Mouse (Mus musculus) limb, embryonic 11.5 days (tissue): ENCODE data around the gene Canx. TPM values are rescaled to one million over a fixed set of nuclear protein-coding genes. Genes with fewer than 3 reads are reported as not detected.

Experiments used
- ATAC-seq: fragments of 200-750 bp; cut with Nextera tagmentation; 2 replicates; pipeline ENCODE4 v1.8.0; 2017; ENCODE audit warnings: low read depth; ENCODE audit not compliant: insufficient number of reproducible peaks, low FRiP score, low TSS enrichment
- DNase-seq: peaks from one replicate; pipeline ENCODE4 v3.0.0-alpha.2; 2015; ENCODE audit warnings: low spot score
- H3K27ac ChIP-seq: fragments of 300-500 bp; sonication (generic); replicated peaks from 2 replicates; pipeline ENCODE4 v1.5.1; 2014; ENCODE audit warnings: low read depth, mild to moderate bottlenecking, low read length
- H3K27me3 ChIP-seq: fragments of 300-500 bp; sonication (generic); 2 replicates; pipeline ENCODE4 v1.6.1; 2014; ENCODE audit warnings: mild to moderate bottlenecking, low read length, mixed read lengths; ENCODE audit not compliant: control insufficient read depth, insufficient read depth
- H3K36me3 ChIP-seq: fragments of 300-500 bp; sonication (generic); 2 replicates; pipeline ENCODE4 v1.6.1; 2014; ENCODE audit warnings: mild to moderate bottlenecking, low read length, moderate library complexity, mixed read lengths; ENCODE audit not compliant: control insufficient read depth, insufficient read depth
- H3K4me1 ChIP-seq: fragments of 300-500 bp; sonication (generic); 2 replicates; pipeline ENCODE4 v1.6.1; 2014; ENCODE audit warnings: low read length, mixed read lengths; ENCODE audit not compliant: control insufficient read depth, insufficient read depth
- H3K4me2 ChIP-seq: fragments of 300-500 bp; sonication (generic); 2 replicates; pipeline ENCODE4 v1.6.1; 2014; ENCODE audit warnings: low read depth, mild to moderate bottlenecking, moderate library complexity; ENCODE audit not compliant: severe bottlenecking
- H3K4me3 ChIP-seq: fragments of 300-500 bp; sonication (generic); 2 replicates; pipeline ENCODE4 v1.5.1; 2014; ENCODE audit warnings: low read depth, low read length
- H3K9ac ChIP-seq: fragments of 300-500 bp; sonication (generic); 2 replicates; pipeline ENCODE4 v1.6.1; 2014; ENCODE audit warnings: mild to moderate bottlenecking, low read length
- H3K9me3 ChIP-seq: fragments of 300-500 bp; sonication (generic); 2 replicates; pipeline ENCODE4 v1.6.1; 2016; ENCODE audit warnings: low read length; ENCODE audit not compliant: control insufficient read depth
- WGBS: fragments of 180-500 bp; shearing (Covaris S2); extraction: QIAGEN DNeasy Blood & Tissue Kit; methylation state at CpG from one replicate; pipeline ENCODE4 v1.1.7; 2014; 5-methylcytosine and 5-hydroxymethylcytosine counted together
- polyA plus RNA-seq: library from polyadenylated mRNA; unstranded; fragments of >200 nt; fragmentation: Nextera tagmentation; extraction: Ambion mirVana; gene quantifications from 2 replicates; pipeline ENCODE4 v1.2.1, GENCODE M21; 2014

Canx gene
- polyA plus RNA-seq, 1 experiment from 2014 or later, result 250 TPM

DNA sequence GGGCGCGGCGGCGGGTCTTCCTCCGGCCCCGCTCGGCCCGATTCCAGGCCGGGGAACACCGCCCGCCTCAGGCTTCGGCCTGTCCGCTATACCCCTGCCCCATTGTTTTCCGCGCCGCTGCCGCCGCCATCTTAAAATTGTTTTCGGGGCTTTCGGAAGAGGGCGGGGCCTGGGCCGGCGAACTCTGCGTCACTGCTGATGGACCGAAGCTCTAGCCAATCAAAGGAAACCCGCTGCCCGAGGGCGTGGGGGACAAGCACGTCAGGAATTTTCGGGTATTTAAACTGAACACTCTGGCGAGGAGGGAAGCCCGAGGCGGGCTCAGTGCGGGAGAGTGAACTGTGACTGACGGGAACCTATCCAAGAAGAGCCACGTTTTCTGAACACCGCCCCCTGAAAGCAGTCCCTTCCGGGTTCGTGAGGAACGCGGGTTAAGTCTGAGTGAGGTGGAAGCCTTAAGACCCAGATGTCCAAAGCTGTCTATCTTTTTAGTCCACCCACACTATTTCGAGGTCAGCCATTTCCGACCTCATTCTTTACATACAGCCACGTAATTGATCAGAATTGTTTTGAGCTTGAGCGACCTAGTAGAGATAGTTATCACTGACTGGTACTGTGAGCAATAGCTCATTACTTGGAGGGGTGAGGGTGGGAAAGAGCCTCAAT lies 33.1 kb downstream of the Canx start, which contains the start of gene Maml1:
TSS of gene Maml1 (minus strand) at position 122 of the 666 bp plus-strand sequence.
- WGBS, result 0% methylated on average over 45 of the region's 45 CpGs
- peak; percentile 97 for ATAC-seq
- Histone ChIP-seq H3K9ac (peak within 1 kb of the TSS; percentile 99), H3K9me3 (no peaks in the 10 kb centered on the region), H3K4me2 (peak within 1 kb of the TSS; percentile 81), H3K27ac (peak within 1 kb of the TSS; percentile 96), H3K27me3 (no peaks in the 10 kb centered on the region), H3K36me3 (peaks cover 14% of the 10 kb centered on the region; the same call in 1 of the 2 replicates), H3K4me3 (peak within 1 kb of the TSS; percentile 97), H3K4me1 (peaks cover 6% of the 10 kb centered on the region)
- DNase-seq, result peak; percentile 98

- Histone ChIP-seq H3K4me2 (peak overlapping the region; percentile 81), H3K36me3 (peaks cover 11% of the 10 kb centered on the region; the same call in 1 of the 2 replicates), H3K9me3 (no peaks in the 10 kb centered on the region), H3K9ac (peak overlapping the region; percentile 99), H3K27ac (peak overlapping the region; percentile 96), H3K4me1 (peaks cover 6% of the 10 kb centered on the region), H3K27me3 (no peaks in the 10 kb centered on the region), H3K4me3 (peak overlapping the region; percentile 97)
- WGBS, result under 1% methylated on average over 78 of the region's 85 CpGs
- ATAC-seq (peak; percentile 67), DNase-seq (peak; percentile 75)
These were observed 33.9 kb downstream of the Canx start for GRCm38 (mm10) chr11:50291321-50292165.

- Histone ChIP-seq H3K36me3 (peaks cover 10% of the 10 kb centered on the region; the same call in 1 of the 2 replicates), H3K27ac (0 out of 2 replicates have a peak overlapping the region, but pooled peaks have one; percentile 96), H3K4me1 (peaks cover 6% of the 10 kb centered on the region), H3K4me3 (peak overlapping the region; percentile 97), H3K4me2 (peak overlapping the region; percentile 81), H3K9ac (peak overlapping the region; percentile 99), H3K9me3 (no peaks in the 10 kb centered on the region), H3K27me3 (no peaks in the 10 kb centered on the region)
- DNase-seq, result peak; percentile 28
- WGBS, result 6% methylated on average over 20 of the region's 20 CpGs
- no peak for ATAC-seq
These were observed 34.8 kb downstream of the Canx start for GRCm38 (mm10) chr11:50290486-50291225.

DNA sequence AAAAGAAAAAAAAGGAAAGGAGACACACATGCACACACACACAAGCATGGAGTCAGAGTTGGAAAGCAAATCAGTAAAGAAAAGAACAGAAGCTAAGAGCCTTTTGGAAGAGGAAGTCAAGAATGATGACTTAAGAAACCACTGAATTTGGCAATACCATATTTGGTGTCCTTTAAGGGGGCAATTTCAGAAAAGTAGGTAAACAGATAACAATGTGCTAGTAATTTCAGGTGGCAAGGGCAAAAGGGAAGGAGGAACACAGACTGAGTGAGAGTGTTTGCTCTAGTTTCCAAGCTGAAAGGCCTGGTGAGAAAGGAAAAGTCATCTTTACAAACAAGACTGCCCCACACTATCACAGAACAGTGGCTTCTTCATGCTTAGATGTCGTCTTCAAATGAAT lies 39.0 kb downstream of the Canx start:
- no peaks in the 10 kb centered on the region for H3K9me3 ChIP-seq
- H3K9ac ChIP-seq, result no peak overlapping the region
- H3K4me2 ChIP-seq, result no peak overlapping the region
- WGBS, result 96% methylated on average over 1 of the region's 1 CpGs
- H3K27me3 ChIP-seq, result no peaks in the 10 kb centered on the region
- H3K36me3 ChIP-seq, result peaks cover 5% of the 10 kb centered on the region; the same call in 1 of the 2 replicates
- H3K27ac ChIP-seq, result no peak overlapping the region
- DNase-seq, result no peak
- H3K4me3 ChIP-seq, result no peak overlapping the region
- peaks cover 6% of the 10 kb centered on the region for H3K4me1 ChIP-seq
- no peak for ATAC-seq

- Histone ChIP-seq H3K4me1 (peaks cover 6% of the 10 kb centered on the region), H3K9me3 (no peaks in the 10 kb centered on the region), H3K9ac (no peak overlapping the region), H3K4me2 (no peak overlapping the region), H3K27ac (no peak overlapping the region), H3K4me3 (no peak overlapping the region), H3K36me3 (peaks cover 8% of the 10 kb centered on the region; the same call in 1 of the 2 replicates), H3K27me3 (no peaks in the 10 kb centered on the region)
- DNase-seq, result no peak
- ATAC-seq, result no peak
- whole genome bisulfite sequencing, result 96% methylated on average over 7 of the region's 7 CpGs
These were observed 39.8 kb downstream of the Canx start for GRCm38 (mm10) chr11:50285696-50286095.

DNA sequence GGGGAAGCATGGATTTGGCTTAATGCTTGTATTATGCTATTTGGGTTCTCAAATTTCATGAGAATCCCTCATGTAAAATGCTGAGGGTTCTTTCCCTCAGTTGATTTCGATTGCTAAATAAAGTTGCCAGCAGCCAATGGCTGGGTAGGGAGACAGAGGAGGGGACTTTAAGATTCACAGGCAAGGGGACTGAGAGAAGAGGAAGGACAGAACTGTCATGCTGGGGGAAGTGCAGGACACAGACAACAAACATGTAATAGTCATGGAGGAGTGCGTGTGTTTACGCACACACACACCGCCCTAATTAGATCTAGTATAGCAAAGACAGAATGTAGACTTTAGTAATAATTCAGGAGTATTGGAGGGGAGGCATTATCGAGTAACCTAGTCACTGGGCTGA lies 40.2 kb downstream of the Canx start:
- H3K9ac ChIP-seq, result no peak overlapping the region
- 96% methylated on average over 5 of the region's 5 CpGs for WGBS
- H3K4me2 ChIP-seq, result no peak overlapping the region
- no peaks in the 10 kb centered on the region for H3K9me3 ChIP-seq
- H3K36me3 ChIP-seq, result peaks cover 9% of the 10 kb centered on the region; the same call in 1 of the 2 replicates
- H3K27ac ChIP-seq, result no peak overlapping the region
- DNase-seq (no peak), ATAC-seq (no peak)
- H3K4me3 ChIP-seq, result no peak overlapping the region
- H3K4me1 ChIP-seq, result peaks cover 3% of the 10 kb centered on the region
- H3K27me3 ChIP-seq, result no peaks in the 10 kb centered on the region

DNA sequence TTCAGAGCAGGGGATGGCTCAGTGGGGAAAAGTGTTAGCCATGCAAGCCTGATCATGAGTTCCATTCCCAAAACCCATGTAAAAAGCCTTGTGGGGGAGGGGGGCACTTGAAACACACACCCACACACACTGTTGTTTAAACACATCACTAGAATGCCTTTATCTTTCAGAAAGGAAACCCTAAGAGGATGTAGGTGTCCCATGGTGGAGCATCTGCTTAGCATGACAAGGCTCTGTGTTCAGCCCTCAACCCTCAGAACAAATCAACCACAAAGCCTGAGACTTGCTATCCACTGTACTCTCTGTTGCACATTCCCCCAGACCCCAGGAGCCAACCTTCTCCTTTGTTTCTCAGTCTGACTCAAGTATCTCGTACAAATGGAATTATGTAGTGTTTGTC lies 45.4 kb downstream of the Canx start:
- Histone ChIP-seq H3K27me3 (no peaks in the 10 kb centered on the region), H3K36me3 (peaks cover 8% of the 10 kb centered on the region; the same call in 1 of the 2 replicates), H3K27ac (no peak overlapping the region), H3K9me3 (no peaks in the 10 kb centered on the region), H3K4me1 (no peaks in the 10 kb centered on the region), H3K9ac (no peak overlapping the region), H3K4me3 (no peak overlapping the region), H3K4me2 (no peak overlapping the region)
- ATAC-seq (no peak), DNase-seq (no peak)
- WGBS, result 80% methylated on average over 1 of the region's 1 CpGs

GRCm38 (mm10) chr11:50279005-50279404 lies 46.5 kb downstream of the Canx start:
- no peak overlapping the region for H3K9ac ChIP-seq
- no peak overlapping the region for H3K27ac ChIP-seq
- peaks cover 8% of the 10 kb centered on the region; the same call in 1 of the 2 replicates for H3K36me3 ChIP-seq
- no peak for ATAC-seq
- WGBS, result 94% methylated on average over 4 of the region's 4 CpGs
- no peaks in the 10 kb centered on the region for H3K9me3 ChIP-seq
- H3K4me3 ChIP-seq, result no peak overlapping the region
- no peak for DNase-seq
- H3K4me2 ChIP-seq, result no peak overlapping the region
- H3K27me3 ChIP-seq, result no peaks in the 10 kb centered on the region
- no peaks in the 10 kb centered on the region for H3K4me1 ChIP-seq
